Mouse (Mus musculus): ENCODE results near the gene Tubgcp5.
"Not testable (repeated sequence)": the region's sequence is repeated elsewhere in the genome, so short reads cannot be mapped to it uniquely, and the experiment has no call there.

Gene Tubgcp5

GRCm38 (mm10) chr7:55793952-55794603 lies at the start of gene Tubgcp5:
Gene Tubgcp5 (plus strand): TSS chr7:55794154.
- peak; percentile 91 to 95 for DNase-seq (ENCODE audit: low spot score in 2 of 2)

GRCm38 (mm10) chr7:55744566-55745220 lies 49.3 kb upstream of the Tubgcp5 start:
- no peak for DNase-seq (ENCODE audit: low spot score in 2 of 2)

- no peak for DNase-seq (ENCODE audit: low spot score in 2 of 2)
These were observed 43.1 kb upstream of the Tubgcp5 start for GRCm38 (mm10) chr7:55750841-55751240.

- no peak for DNase-seq (ENCODE audit: low spot score in 2 of 2)
These were observed 34.6 kb upstream of the Tubgcp5 start for GRCm38 (mm10) chr7:55759346-55759745.

GRCm38 (mm10) chr7:55767926-55768325 lies 26.0 kb upstream of the Tubgcp5 start, which contains the start of gene Siglech:
Gene Siglech (plus strand): TSS chr7:55768178.
- DNase-seq (ENCODE audit: low spot score in 2 of 2): no peak

GRCm38 (mm10) chr7:55780011-55780410 lies 13.9 kb upstream of the Tubgcp5 start:
- DNase-seq (ENCODE audit: low spot score in 2 of 2): no peak

GRCm38 (mm10) chr7:55782493-55782892 lies 11.5 kb upstream of the Tubgcp5 start:
- DNase-seq (ENCODE audit: low spot score in 2 of 2): no peak

GRCm38 (mm10) chr7:55784580-55784979 lies 9.4 kb upstream of the Tubgcp5 start:
- peak; percentile 13 to 20 for DNase-seq (ENCODE audit: low spot score in 2 of 2)

- DNase-seq (ENCODE audit: low spot score in 2 of 2): not testable (repeated sequence)
These were observed 3.4 kb upstream of the Tubgcp5 start for GRCm38 (mm10) chr7:55790586-55790985.

- DNase-seq (ENCODE audit: low spot score in 2 of 2): no peak
These were observed 1.7 kb upstream of the Tubgcp5 start for GRCm38 (mm10) chr7:55792280-55792679.

GRCm38 (mm10) chr7:55793236-55793951 lies 560 bp upstream of the Tubgcp5 start:
- DNase-seq (ENCODE audit: low spot score in 2 of 2): no peak

GRCm38 (mm10) chr7:55799981-55800380 lies 6.0 kb downstream of the Tubgcp5 start:
- DNase-seq (ENCODE audit: low spot score in 2 of 2): no peak

GRCm38 (mm10) chr7:55809967-55810366 lies 16.0 kb downstream of the Tubgcp5 start:
- DNase-seq (ENCODE audit: low spot score in 2 of 2): no peak

- DNase-seq (ENCODE audit: low spot score in 2 of 2): no peak
These were observed 30.5 kb downstream of the Tubgcp5 start for GRCm38 (mm10) chr7:55824468-55824867.

GRCm38 (mm10) chr7:55827551-55827950 lies 33.6 kb downstream of the Tubgcp5 start:
- DNase-seq (ENCODE audit: low spot score in 2 of 2): no peak

GRCm38 (mm10) chr7:55836877-55837276 lies 42.9 kb downstream of the Tubgcp5 start:
- DNase-seq (ENCODE audit: low spot score in 2 of 2): no peak

GRCm38 (mm10) chr7:55841445-55841844 lies 47.5 kb downstream of the Tubgcp5 start, which contains the start of gene Cyfip1:
Gene Cyfip1 (plus strand): TSS chr7:55841745.
- no peak for DNase-seq (ENCODE audit: low spot score in 2 of 2)

- peak; percentile 35 to 44 for DNase-seq (ENCODE audit: low spot score in 2 of 2)
These were observed 48.1 kb downstream of the Tubgcp5 start for GRCm38 (mm10) chr7:55841977-55842503.

- DNase-seq (ENCODE audit: low spot score in 2 of 2): no peak
These were observed 48.7 kb downstream of the Tubgcp5 start for GRCm38 (mm10) chr7:55842504-55843152.

- no peak for DNase-seq (ENCODE audit: low spot score in 2 of 2)
These were observed 52.8 kb downstream of the Tubgcp5 start for GRCm38 (mm10) chr7:55846606-55847312.

GRCm38 (mm10) chr7:55849948-55850571 lies 56.1 kb downstream of the Tubgcp5 start:
- DNase-seq (ENCODE audit: low spot score in 2 of 2): no peak
